Mouse (Mus musculus): ENCODE measurements around the gene Suv39h2.
A peak's percentile ranks its signal among the peaks of the same experiment; 100 is the strongest.

Suv39h2 gene

DNA sequence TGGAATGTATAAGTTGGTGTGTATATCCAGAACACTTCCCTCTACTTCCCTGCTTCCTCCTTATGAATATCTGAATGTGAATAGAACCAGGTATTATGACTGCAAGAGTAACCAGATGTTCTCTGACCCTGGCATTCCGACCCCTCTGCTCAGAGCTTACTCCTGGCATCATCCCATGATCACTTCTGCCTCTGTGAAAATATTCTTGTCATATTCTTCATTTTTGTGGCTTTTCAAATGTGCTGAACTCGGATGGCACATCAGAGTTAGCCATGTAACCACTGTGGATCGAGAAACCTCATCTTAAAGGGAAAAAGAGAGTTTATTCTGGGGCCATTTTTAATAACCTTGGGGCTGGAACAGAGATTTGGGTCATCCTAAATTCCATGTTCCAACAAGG is 52.3 kb downstream of the Suv39h2 start, which contains the start of gene Meig1:
TSS of gene Meig1 (minus strand) at position 101 of the 400 bp plus-strand sequence.
- DNase-seq: no peak

DNA sequence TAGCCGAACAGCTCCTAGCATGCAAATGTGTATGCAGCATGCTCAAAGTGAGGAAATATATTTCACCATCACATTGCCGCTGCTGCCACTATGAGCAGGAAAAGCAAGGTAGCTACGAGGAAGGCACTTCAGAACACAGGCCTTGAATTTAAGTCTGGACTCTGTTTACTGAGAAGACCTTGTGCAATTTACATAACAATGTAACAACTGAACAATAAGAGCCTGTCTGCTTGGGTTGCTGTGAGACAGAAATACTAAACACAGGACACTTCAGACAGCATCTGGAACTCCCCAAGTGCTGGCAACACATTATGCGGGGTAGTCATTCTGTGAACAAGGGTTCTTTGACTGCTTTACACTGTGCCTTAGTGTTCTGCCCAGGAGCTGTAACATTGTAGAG is 54.7 kb downstream of the Suv39h2 start:
- DNase-seq: no peak

DNA sequence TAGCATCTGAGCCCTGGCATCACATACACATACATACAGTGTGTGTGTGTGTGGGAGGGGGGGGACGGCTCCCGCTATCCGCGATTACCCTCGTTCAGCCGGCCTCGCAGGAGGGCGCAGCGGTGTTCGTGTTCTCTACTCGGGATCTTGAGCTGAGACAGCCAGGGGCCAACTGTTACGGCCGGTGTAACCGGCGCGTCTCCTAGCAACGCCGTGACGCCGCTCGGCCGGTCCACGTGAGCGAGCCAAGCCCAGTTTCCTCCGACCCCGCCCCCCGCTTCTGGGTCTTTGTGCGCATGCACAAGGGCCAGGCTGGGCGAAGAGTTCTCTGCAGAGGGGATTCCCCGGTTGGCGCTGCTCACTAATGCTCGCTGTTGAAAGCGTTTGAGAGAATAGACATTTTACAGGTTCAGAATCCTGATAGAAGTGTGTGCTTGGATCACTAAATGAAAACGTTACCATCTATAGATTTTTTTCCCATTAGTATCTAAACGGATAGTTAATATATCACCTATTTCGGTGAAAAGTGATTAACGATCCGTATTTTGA is 55.9 kb downstream of the Suv39h2 start:
- peak; percentile 90 for DNase-seq

DNA sequence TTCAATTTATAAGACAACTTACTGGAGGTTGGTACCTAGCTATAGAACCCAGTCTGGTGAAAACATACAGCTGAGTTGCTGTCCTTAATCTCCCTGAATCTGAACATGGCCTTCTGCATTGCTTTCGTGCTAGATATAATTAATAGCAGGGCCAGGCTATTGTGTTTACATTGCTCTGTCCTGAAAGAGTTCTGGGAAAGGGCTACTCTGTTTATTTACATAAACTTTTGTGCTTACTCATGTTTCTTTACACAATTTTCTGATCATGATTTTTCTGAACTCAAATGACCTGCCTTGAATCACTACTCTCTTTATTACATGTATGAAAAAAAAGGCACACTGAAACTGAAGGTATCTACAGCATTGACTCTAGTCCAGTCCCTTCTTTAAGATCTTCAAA is 59.2 kb downstream of the Suv39h2 start:
- DNase-seq: no peak

DNA sequence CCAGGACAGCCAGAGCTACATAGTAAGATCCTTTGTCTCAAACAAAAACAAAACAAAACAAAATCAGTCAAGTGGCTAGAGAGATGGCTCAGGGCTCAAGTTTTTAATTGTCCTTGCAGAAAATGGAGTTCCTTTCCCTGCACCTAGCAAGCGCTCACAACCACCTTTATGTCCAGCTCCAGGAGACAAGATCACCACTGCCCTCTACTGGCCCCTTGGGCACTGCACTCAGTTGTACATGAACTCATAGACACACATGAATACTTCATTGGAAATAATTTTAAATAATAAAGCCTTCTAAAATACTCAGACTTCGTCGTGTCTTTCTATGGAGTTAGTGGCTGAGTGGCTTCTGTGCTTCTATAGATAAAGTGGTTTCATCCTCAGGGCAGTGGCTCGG is 60.6 kb downstream of the Suv39h2 start:
- DNase-seq: peak; percentile 86

DNA sequence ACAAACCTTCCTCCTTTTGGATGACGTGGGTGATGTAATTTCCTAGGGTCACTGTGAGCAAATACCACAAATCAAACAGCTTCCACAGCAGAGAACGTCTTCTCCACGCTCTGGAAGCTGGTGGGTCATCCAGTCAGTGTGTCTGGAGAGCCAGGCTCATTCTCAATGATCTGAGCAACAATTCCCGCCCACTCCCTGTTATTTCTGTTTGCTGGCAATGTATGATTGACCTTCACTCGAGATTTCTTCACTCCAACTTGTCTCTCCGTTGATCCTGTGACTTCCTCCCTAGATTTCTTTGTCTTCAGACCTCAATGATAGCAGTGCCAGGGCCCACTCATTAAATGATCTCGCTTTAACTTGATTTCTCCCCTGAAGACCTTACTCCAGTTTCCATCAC is 67.1 kb downstream of the Suv39h2 start:
- no peak for DNase-seq

DNA sequence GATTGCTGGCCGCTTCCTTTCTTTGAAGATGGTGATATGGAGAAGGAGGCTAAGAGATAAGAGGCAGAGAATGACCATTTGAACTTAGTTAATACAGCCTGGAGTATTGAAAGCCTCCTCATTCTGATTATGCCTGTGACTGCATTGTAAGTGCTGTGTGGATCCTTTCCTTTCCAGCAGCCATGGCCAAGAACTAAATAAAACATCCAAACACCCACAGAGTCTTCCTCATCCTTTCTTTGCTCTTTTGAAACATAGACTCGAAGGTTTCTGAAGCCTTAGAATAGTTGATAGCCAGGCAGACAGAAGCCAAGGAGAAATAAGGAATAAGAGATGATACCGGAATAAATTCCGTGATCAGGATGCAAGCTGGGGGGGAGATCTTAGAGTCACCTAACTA is 68.8 kb downstream of the Suv39h2 start:
- DNase-seq: no peak

All from thymus, postnatal 4 days (tissue).